Mouse (Mus musculus) neutrophil, adult 59 days (primary cell): ENCODE results near the gene Slc37a3. TPM values are rescaled to one million over a fixed set of nuclear protein-coding genes. Genes with fewer than 3 reads are reported as not detected.

Source experiments
- total RNA-seq, 2 experiments: library from RNA; stranded (reverse); gene quantifications; 1 replicate in 1 of 2; 2 replicates in 1 of 2; pipeline ENCODE4 v1.2.4; 2023

The Slc37a3 gene
- total RNA-seq = 10 to 100 TPM; 43.4 to 64.4 TPM

DNA sequence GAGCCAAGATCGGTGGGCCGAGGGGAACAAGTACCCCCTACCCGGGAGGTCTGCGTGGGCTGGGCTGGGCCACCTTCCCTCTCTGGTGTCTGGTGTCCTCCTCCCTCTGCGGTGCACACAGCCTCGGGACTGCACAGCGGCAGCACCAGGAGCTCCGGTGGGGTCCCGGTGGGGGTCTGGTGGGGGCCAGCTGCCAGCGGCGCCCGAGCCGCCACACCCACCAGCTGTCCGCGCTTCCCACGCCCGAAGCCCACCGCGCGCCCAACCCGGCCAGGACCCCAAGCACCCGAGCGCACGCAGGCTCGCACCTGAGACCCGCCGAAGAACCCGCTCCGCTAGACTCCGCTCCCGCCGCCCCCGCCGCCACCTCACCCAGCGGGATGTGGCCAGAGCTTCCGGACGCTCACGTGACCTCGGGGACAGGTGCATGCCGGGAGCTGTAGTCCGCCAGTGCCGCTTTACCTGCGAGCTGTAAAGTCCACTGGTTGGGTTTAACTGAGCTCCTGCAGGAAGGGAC lies at the start of gene Slc37a3:
TSS of gene Slc37a3 (minus strand) at position 365 of the 517 bp plus-strand sequence.

DNA sequence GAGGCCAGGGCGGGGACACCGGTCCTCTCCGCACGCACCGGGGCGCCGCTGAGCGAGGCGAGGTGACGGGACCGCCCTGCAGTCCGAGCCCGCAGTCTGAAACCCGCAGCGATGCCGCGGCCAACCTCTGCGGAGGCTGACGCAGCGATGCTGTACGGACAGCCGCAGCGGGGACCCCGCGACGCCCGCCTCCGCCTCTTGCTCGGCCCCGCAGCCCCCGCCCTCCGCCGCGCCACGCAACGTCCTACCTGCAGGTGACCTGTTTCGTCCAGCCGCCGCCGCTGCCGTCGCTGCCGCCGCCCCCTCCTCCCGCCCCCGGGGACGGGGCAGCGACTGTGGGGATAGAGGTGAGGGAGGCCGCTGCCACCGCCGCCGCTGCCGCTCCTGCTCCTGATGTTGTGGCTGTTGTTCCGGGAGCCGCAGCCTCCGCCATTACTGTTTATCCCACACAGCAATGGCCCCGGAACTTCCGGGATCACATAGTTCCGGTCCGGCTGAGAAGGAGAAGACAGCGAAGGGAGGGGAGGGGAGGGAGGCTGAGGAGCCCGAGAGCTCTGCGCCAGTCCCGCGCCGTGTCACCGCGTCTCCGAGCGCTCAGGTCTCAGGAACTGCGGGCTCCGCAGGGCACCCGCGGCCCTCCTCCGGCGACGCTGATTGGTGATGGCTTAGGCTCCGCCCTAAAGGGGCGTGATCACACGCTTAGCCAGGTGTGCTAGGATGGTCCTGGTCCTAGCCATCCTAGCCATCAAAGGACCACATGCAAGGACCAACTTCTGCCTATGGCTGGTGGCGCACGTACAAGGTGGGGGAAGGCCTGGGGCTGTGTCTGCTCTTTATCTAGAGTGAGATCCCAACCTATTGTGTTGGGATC lies 42.6 kb upstream of the Slc37a3 start, which contains the start of gene Mkrn1:
TSS of gene Mkrn1 (minus strand) at position 612 of the 871 bp plus-strand sequence.

DNA sequence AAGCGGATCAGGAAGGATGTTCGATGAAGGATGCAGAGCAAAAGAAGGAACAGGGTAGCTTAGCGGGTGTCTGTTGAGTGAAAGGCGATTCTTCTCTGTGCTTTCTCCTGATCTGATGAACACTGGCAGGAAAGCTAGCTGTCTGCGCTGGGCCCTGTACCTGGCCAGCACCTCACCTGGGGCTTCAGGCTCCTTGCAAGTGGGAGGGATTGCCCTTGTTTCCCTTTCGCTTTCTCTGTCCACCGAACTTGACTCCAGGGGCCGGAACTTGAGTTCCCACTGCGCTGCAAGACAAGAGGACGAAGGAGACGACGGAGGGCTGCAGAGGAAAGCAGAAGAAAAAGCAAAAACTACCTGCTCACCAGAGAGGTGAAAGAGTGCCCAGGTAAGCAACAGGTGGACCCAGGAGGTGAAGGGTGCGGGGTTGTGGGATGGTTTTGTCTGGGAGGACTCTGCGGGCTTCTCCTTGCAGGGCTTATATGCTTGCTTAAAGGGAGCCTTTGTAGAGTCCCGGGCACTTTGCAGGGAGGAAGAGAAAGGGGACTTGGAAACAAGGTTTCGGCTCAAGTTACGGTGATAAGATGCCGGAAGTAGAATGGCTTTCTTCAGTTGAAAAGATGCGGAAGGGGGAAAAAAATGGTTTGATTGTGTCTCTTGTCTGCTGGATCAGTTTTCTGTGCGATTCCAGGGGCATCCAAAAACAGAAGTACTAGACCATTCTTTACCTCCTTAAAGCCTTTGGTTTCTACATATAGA lies 3.8 kb upstream of the Slc37a3 start, which contains the start of gene Rab19:
TSS of gene Rab19 (plus strand) at position 51 of the 756 bp plus-strand sequence.

Other genes with a start within 250 kb of the Slc37a3 start
- 100 to 1,000 TPM; 125 to 127 TPM for gene Kdm7a, start 170.9 kb downstream of the Slc37a3 start, total RNA-seq
- 1 to 10 TPM; 2.4 to 2.6 TPM for gene Rab19, start 3.5 kb upstream of the Slc37a3 start, total RNA-seq
- 100 to 1,000 TPM; 141 to 145 TPM for gene Mkrn1, start 42.8 kb upstream of the Slc37a3 start, total RNA-seq
- gene Dennd2a, start 180.2 kb upstream of the Slc37a3 start, total RNA-seq = 1 to 10 TPM; 7.0 to 7.8 TPM
- gene Adck2, start 196.2 kb upstream of the Slc37a3 start, total RNA-seq = 10 to 100 TPM; 19.3 to 24.4 TPM
- gene Gm42420, start 208.1 kb upstream of the Slc37a3 start, total RNA-seq = not detected
- gene Ndufb2, start 214.9 kb upstream of the Slc37a3 start, total RNA-seq = 10 to 100 TPM; 38.7 to 39.1 TPM